Mouse (Mus musculus) heart, embryonic 13.5 days (tissue): ENCODE data around the gene Tbc1d7. TPM values are rescaled to one million over a fixed set of nuclear protein-coding genes. Genes with fewer than 3 reads are reported as not detected.

ENCODE experiments used
- ATAC-seq: fragments of 200-750 bp; cut with Nextera tagmentation; 2 replicates; pipeline ENCODE4 v1.8.0; 2017; ENCODE audit warnings: moderate TSS enrichment; ENCODE audit not compliant: insufficient number of reproducible peaks, low FRiP score, low TSS enrichment; ENCODE audit errors: extremely low read depth
- H3K27ac ChIP-seq: fragments of 300-500 bp; sonication (generic); replicated peaks from 2 replicates; pipeline ENCODE4 v1.5.1; 2015; ENCODE audit warnings: moderate library complexity, mild to moderate bottlenecking, inconsistent platforms
- H3K27me3 ChIP-seq: fragments of 300-500 bp; sonication (generic); replicated peaks from 2 replicates; pipeline ENCODE4 v1.6.1; 2015; ENCODE audit warnings: mild to moderate bottlenecking, inconsistent platforms
- H3K36me3 ChIP-seq: fragments of 300-500 bp; sonication (generic); 2 replicates; pipeline ENCODE4 v1.6.1; 2015; ENCODE audit warnings: mild to moderate bottlenecking, inconsistent platforms
- H3K4me1 ChIP-seq: fragments of 300-500 bp; sonication (generic); 2 replicates; pipeline ENCODE4 v1.6.1; 2015; ENCODE audit warnings: inconsistent platforms
- H3K4me2 ChIP-seq: fragments of 300-500 bp; sonication (generic); 2 replicates; pipeline ENCODE4 v1.6.1; 2015; ENCODE audit warnings: inconsistent platforms, mild to moderate bottlenecking, moderate library complexity
- H3K4me3 ChIP-seq: fragments of 300-500 bp; sonication (generic); 2 replicates; pipeline ENCODE4 v1.5.1; 2015; ENCODE audit warnings: moderate library complexity, mild to moderate bottlenecking, inconsistent platforms
- H3K9ac ChIP-seq: fragments of 300-500 bp; sonication (generic); 2 replicates; pipeline ENCODE4 v1.6.1; 2015; ENCODE audit warnings: inconsistent platforms, mild to moderate bottlenecking, moderate library complexity
- H3K9me3 ChIP-seq: fragments of 300-500 bp; sonication (generic); 2 replicates; pipeline ENCODE4 v1.6.1; 2016; ENCODE audit warnings: inconsistent platforms
- WGBS: fragments of 180-500 bp; shearing (Covaris S2); methylation state at CpG from one replicate; pipeline ENCODE4 v1.1.7; 2015; ENCODE audit warnings: mixed read lengths; 5-methylcytosine and 5-hydroxymethylcytosine counted together
- polyA plus RNA-seq: library from polyadenylated mRNA; unstranded; fragments of >200 nt; fragmentation: Nextera tagmentation; extraction: Ambion mirVana; gene quantifications from 2 replicates; pipeline ENCODE4 v1.2.1, GENCODE M21; 2015

The Tbc1d7 gene
- polyA plus RNA-seq, 1 experiment from 2014 or later: 55.9 TPM

GRCm38 (mm10) chr13:43132859-43133258 is 38.4 kb downstream of the Tbc1d7 start:
- no peak overlapping the region for H3K4me2 ChIP-seq
- no peak overlapping the region for H3K4me3 ChIP-seq
- 0 out of 2 replicates have a peak overlapping the region, but pooled peaks have one; percentile 33 for H3K9ac ChIP-seq

GRCm38 (mm10) chr13:43131741-43132191 is 39.5 kb downstream of the Tbc1d7 start:
- H3K27me3 ChIP-seq: no peaks in the 10 kb centered on the region
- ATAC-seq: peak; percentile 26; the same call in 1 of the 2 replicates
- no peak overlapping the region for H3K4me2 ChIP-seq
- H3K9me3 ChIP-seq: no peaks in the 10 kb centered on the region
- WGBS: 9% methylated on average over 10 of the region's 10 CpGs
- H3K4me3 ChIP-seq: no peak overlapping the region
- H3K4me1 ChIP-seq: peaks cover 54% of the 10 kb centered on the region
- peak overlapping the region; percentile 98 for H3K27ac ChIP-seq
- H3K36me3 ChIP-seq: no peaks in the 10 kb centered on the region
- peak overlapping the region; percentile 67 for H3K9ac ChIP-seq

More at GRCm38 (mm10) chr13:43132859-43133258, 38.4 kb downstream of the Tbc1d7 start:
- whole genome bisulfite sequencing: 50% methylated on average over 9 of the region's 9 CpGs
- H3K36me3 ChIP-seq: no peaks in the 10 kb centered on the region
- H3K27ac ChIP-seq: peak overlapping the region; percentile 98
- no peak for ATAC-seq
- H3K9me3 ChIP-seq: no peaks in the 10 kb centered on the region
- H3K4me1 ChIP-seq: peaks cover 54% of the 10 kb centered on the region
- H3K27me3 ChIP-seq: no peaks in the 10 kb centered on the region

GRCm38 (mm10) chr13:43130161-43130560 is 41.1 kb downstream of the Tbc1d7 start:
- Histone ChIP-seq H3K27ac (no peak overlapping the region), H3K4me1 (peaks cover 56% of the 10 kb centered on the region), H3K4me3 (no peak overlapping the region), H3K9ac (no peak overlapping the region), H3K4me2 (no peak overlapping the region), H3K36me3 (no peaks in the 10 kb centered on the region), H3K9me3 (no peaks in the 10 kb centered on the region), H3K27me3 (no peaks in the 10 kb centered on the region)
- 78% methylated on average over 6 of the region's 6 CpGs for WGBS
- no peak for ATAC-seq

- no peak overlapping the region for H3K27ac ChIP-seq
- no peak overlapping the region for H3K4me2 ChIP-seq
- no peak overlapping the region; the same call in 1 of the 2 replicates for H3K9ac ChIP-seq
- peaks cover 36% of the 10 kb centered on the region for H3K4me1 ChIP-seq
- no peaks in the 10 kb centered on the region for H3K9me3 ChIP-seq
- H3K4me3 ChIP-seq: no peak overlapping the region
- no peaks in the 10 kb centered on the region for H3K36me3 ChIP-seq
- WGBS: 27% methylated on average over 4 of the region's 4 CpGs
- ATAC-seq: no peak
- H3K27me3 ChIP-seq: no peaks in the 10 kb centered on the region
Measured at GRCm38 (mm10) chr13:43124683-43125074, 46.6 kb downstream of the Tbc1d7 start.

GRCm38 (mm10) chr13:43123895-43124682 is 47.2 kb downstream of the Tbc1d7 start:
- Histone ChIP-seq H3K4me2 (0 out of 2 replicates have a peak overlapping the region, but pooled peaks have one; percentile 4), H3K4me3 (no peak overlapping the region), H3K9me3 (no peaks in the 10 kb centered on the region), H3K36me3 (no peaks in the 10 kb centered on the region), H3K27me3 (no peaks in the 10 kb centered on the region), H3K4me1 (peaks cover 34% of the 10 kb centered on the region), H3K9ac (peak overlapping the region; percentile 44), H3K27ac (0 out of 2 replicates have a peak overlapping the region, but pooled peaks have one; percentile 13)
- WGBS: 47% methylated on average over 17 of the region's 17 CpGs
- ATAC-seq: no peak

GRCm38 (mm10) chr13:43122306-43123070 is 48.8 kb downstream of the Tbc1d7 start:
- Histone ChIP-seq H3K27me3 (no peaks in the 10 kb centered on the region), H3K4me3 (no peak overlapping the region), H3K36me3 (no peaks in the 10 kb centered on the region), H3K27ac (no peak overlapping the region), H3K9me3 (no peaks in the 10 kb centered on the region), H3K9ac (no peak overlapping the region), H3K4me1 (peaks cover 34% of the 10 kb centered on the region), H3K4me2 (no peak overlapping the region)
- no peak for ATAC-seq
- 72% methylated on average over 16 of the region's 16 CpGs for WGBS

GRCm38 (mm10) chr13:43113141-43113540 is 58.2 kb downstream of the Tbc1d7 start:
- Histone ChIP-seq H3K4me3 (no peak overlapping the region), H3K27ac (no peak overlapping the region), H3K9me3 (peaks cover 6% of the 10 kb centered on the region), H3K9ac (no peak overlapping the region), H3K4me1 (peaks cover 7% of the 10 kb centered on the region; the same call in 1 of the 2 replicates), H3K27me3 (no peaks in the 10 kb centered on the region), H3K4me2 (no peak overlapping the region), H3K36me3 (no peaks in the 10 kb centered on the region)
- 85% methylated on average over 3 of the region's 3 CpGs for WGBS
- no peak for ATAC-seq

- ATAC-seq: no peak
- Histone ChIP-seq H3K9ac (no peak overlapping the region), H3K4me2 (no peak overlapping the region), H3K36me3 (no peaks in the 10 kb centered on the region), H3K4me1 (peaks cover 7% of the 10 kb centered on the region; the same call in 1 of the 2 replicates), H3K9me3 (peaks cover 6% of the 10 kb centered on the region), H3K4me3 (no peak overlapping the region), H3K27ac (no peak overlapping the region), H3K27me3 (no peaks in the 10 kb centered on the region)
- WGBS: 77% methylated on average over 3 of the region's 3 CpGs
Measured at GRCm38 (mm10) chr13:43112707-43113106, 58.6 kb downstream of the Tbc1d7 start.

- H3K36me3 ChIP-seq: no peaks in the 10 kb centered on the region
- peaks cover 6% of the 10 kb centered on the region for H3K9me3 ChIP-seq
- 58% methylated on average over 7 of the region's 7 CpGs for WGBS
- peaks cover 7% of the 10 kb centered on the region; the same call in 1 of the 2 replicates for H3K4me1 ChIP-seq
- no peak overlapping the region for H3K4me2 ChIP-seq
- no peak overlapping the region for H3K9ac ChIP-seq
- no peak for ATAC-seq
- H3K4me3 ChIP-seq: no peak overlapping the region
- no peak overlapping the region for H3K27ac ChIP-seq
- no peaks in the 10 kb centered on the region for H3K27me3 ChIP-seq
Measured at GRCm38 (mm10) chr13:43112280-43112679, 59.0 kb downstream of the Tbc1d7 start.

- ATAC-seq: no peak
Measured at GRCm38 (mm10) chr13:43104496-43104895, 66.8 kb downstream of the Tbc1d7 start.

GRCm38 (mm10) chr13:43102943-43103342 is 68.4 kb downstream of the Tbc1d7 start:
- Histone ChIP-seq H3K9ac (no peak overlapping the region), H3K4me3 (no peak overlapping the region), H3K27me3 (no peaks in the 10 kb centered on the region), H3K4me1 (peaks cover 42% of the 10 kb centered on the region), H3K4me2 (0 out of 2 replicates have a peak overlapping the region, but pooled peaks have one; percentile 0), H3K9me3 (peaks cover 6% of the 10 kb centered on the region), H3K36me3 (no peaks in the 10 kb centered on the region), H3K27ac (peak overlapping the region; percentile 72)
- 37% methylated on average over 7 of the region's 7 CpGs for WGBS
- no peak for ATAC-seq

More at GRCm38 (mm10) chr13:43104496-43104895, 66.8 kb downstream of the Tbc1d7 start:
- Histone ChIP-seq H3K4me2 (no peak overlapping the region), H3K36me3 (no peaks in the 10 kb centered on the region), H3K9ac (no peak overlapping the region), H3K4me1 (peaks cover 42% of the 10 kb centered on the region), H3K9me3 (peaks cover 6% of the 10 kb centered on the region), H3K27me3 (no peaks in the 10 kb centered on the region), H3K27ac (no peak overlapping the region), H3K4me3 (no peak overlapping the region)
- 86% methylated on average over 9 of the region's 9 CpGs for WGBS
